Mouse (Mus musculus) liver, embryonic 16.5 days (tissue): ENCODE data around the gene Olfr1348. TPM values are rescaled to one million over a fixed set of nuclear protein-coding genes. Genes with fewer than 3 reads are reported as not detected.

Experiments
- ATAC-seq: fragments of 200-750 bp; cut with Nextera tagmentation; 2 replicates; pipeline ENCODE4 v1.8.0; 2017; ENCODE audit warnings: low read depth, mild to moderate bottlenecking, moderate number of reproducible peaks, moderate library complexity
- H3K27ac ChIP-seq: fragments of 300-500 bp; sonication (generic); 2 replicates; pipeline ENCODE4 v1.5.1; 2014; ENCODE audit warnings: mild to moderate bottlenecking, low read length
- H3K27me3 ChIP-seq: fragments of 300-500 bp; sonication (generic); 2 replicates; pipeline ENCODE4 v1.6.1; 2014; ENCODE audit warnings: low read depth, low read length, mixed read lengths; ENCODE audit not compliant: control insufficient read depth, insufficient read depth
- H3K36me3 ChIP-seq: fragments of 300-500 bp; sonication (generic); 2 replicates; pipeline ENCODE4 v1.6.1; 2014; ENCODE audit warnings: mild to moderate bottlenecking; ENCODE audit not compliant: control insufficient read depth, insufficient read depth
- H3K4me1 ChIP-seq: fragments of 300-500 bp; sonication (generic); 2 replicates; pipeline ENCODE4 v1.6.1; 2014; ENCODE audit warnings: low read depth, low read length, mixed read lengths; ENCODE audit not compliant: control insufficient read depth
- H3K4me2 ChIP-seq: fragments of 300-500 bp; sonication (generic); 2 replicates; pipeline ENCODE4 v1.6.1; 2014; ENCODE audit warnings: low read depth, low read length, mixed read lengths
- H3K4me3 ChIP-seq: fragments of 300-500 bp; sonication (generic); 2 replicates; pipeline ENCODE4 v1.5.1; 2014; ENCODE audit warnings: low read depth, mild to moderate bottlenecking, low read length
- H3K9ac ChIP-seq: fragments of 300-500 bp; sonication (generic); 2 replicates; pipeline ENCODE4 v1.6.1; 2014; ENCODE audit warnings: low read depth, low read length
- H3K9me3 ChIP-seq: fragments of 300-500 bp; sonication (generic); replicated peaks from 2 replicates; pipeline ENCODE4 v1.6.1; 2016; ENCODE audit warnings: low read length; ENCODE audit not compliant: control insufficient read depth
- WGBS: fragments of 180-500 bp; shearing (Covaris S2); extraction: QIAGEN DNeasy Blood & Tissue Kit; methylation state at CpG from one replicate; pipeline ENCODE4 v1.1.7; 2014; ENCODE audit not compliant: insufficient replicate concordance; 5-methylcytosine and 5-hydroxymethylcytosine counted together
- polyA plus RNA-seq: library from polyadenylated mRNA; unstranded; fragments of >200 nt; fragmentation: Nextera tagmentation; extraction: Ambion mirVana; gene quantifications from 2 replicates; pipeline ENCODE4 v1.2.1, GENCODE M21; 2015

The Olfr1348 gene
- polyA plus RNA-seq, 1 experiment from 2014 or later, result not detected

DNA sequence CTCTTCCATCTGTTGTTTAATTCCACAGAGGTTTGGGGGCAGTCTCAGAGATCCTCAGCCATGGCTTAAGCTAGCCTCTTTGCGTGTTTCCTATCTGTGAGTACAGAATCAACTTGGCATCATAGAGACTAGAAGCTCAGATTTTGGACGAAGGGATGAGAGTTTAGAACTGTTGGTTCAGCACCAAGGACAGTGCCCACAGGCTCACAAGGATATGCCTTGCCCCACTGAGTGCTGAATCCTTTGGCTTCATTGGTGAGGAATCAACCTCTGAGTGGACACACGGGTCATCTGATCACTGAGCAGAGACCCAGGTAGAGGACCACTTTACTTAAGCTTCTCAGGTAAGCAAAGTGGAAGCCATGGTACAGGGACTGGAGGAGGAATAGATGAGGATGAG, 52.1 kb downstream of the Olfr1348 start:
- Histone ChIP-seq H3K27ac (no peak overlapping the region), H3K9me3 (no peaks in the 10 kb centered on the region), H3K36me3 (no peaks in the 10 kb centered on the region), H3K4me2 (no peak overlapping the region), H3K4me3 (no peak overlapping the region), H3K4me1 (no peaks in the 10 kb centered on the region), H3K27me3 (no peaks in the 10 kb centered on the region), H3K9ac (no peak overlapping the region)
- no peak for ATAC-seq
- WGBS, result 22% methylated on average over 3 of the region's 3 CpGs

- H3K4me2 ChIP-seq, result no peak within 1 kb of the TSS
- no peaks in the 10 kb centered on the region for H3K9me3 ChIP-seq
- no peak within 1 kb of the TSS for H3K9ac ChIP-seq
- no peak for ATAC-seq
- no peaks in the 10 kb centered on the region for H3K4me1 ChIP-seq
- no peak within 1 kb of the TSS for H3K4me3 ChIP-seq
- no peak within 1 kb of the TSS for H3K27ac ChIP-seq
- H3K27me3 ChIP-seq, result no peaks in the 10 kb centered on the region
- H3K36me3 ChIP-seq, result no peaks in the 10 kb centered on the region
Measured at GRCm38 (mm10) chr7:6455868-6456267, 52.7 kb downstream of the Olfr1348 start, which contains the start of gene Olfr1336. Gene Olfr1336, plus strand, starts transcription at chr7:6456168.

Other genes starting within 250 kb of the Olfr1348 start
- 3.6 and 4.4 TPM in 2 replicates for gene Zfp667, start 222.2 kb downstream of the Olfr1348 start, polyA plus RNA-seq
- gene Zfp583, start 177.5 kb downstream of the Olfr1348 start, polyA plus RNA-seq, result 0.45 and 0.89 TPM in 2 replicates
- 0.11 and 0.13 TPM in 2 replicates for gene Gm3854, start 165.0 kb downstream of the Olfr1348 start, polyA plus RNA-seq
- gene Zfp78, start 145.5 kb downstream of the Olfr1348 start, polyA plus RNA-seq, result 0.84 TPM in 2 replicates
- gene Zfp28, start 125.5 kb downstream of the Olfr1348 start, polyA plus RNA-seq, result 1.2 and 1.3 TPM in 2 replicates
- not detected in 2 replicates for gene Smim17, start 110.0 kb downstream of the Olfr1348 start, polyA plus RNA-seq
- not detected in 2 replicates for gene Gm20715, start 98.5 kb downstream of the Olfr1348 start, polyA plus RNA-seq
- gene Olfr1344, start 70.1 kb downstream of the Olfr1348 start, polyA plus RNA-seq, result not detected in 2 replicates
- not detected in 2 replicates for gene Olfr1336, start 52.6 kb downstream of the Olfr1348 start, polyA plus RNA-seq
- gene Olfr1346, start 41.6 kb downstream of the Olfr1348 start, polyA plus RNA-seq, result not detected in 2 replicates
- not detected in 2 replicates for gene Olfr5, start 21.8 kb downstream of the Olfr1348 start, polyA plus RNA-seq
- gene Olfr1347, start 9.0 kb downstream of the Olfr1348 start, polyA plus RNA-seq, result not detected in 2 replicates
- gene Olfr1349, start 14.2 kb upstream of the Olfr1348 start, polyA plus RNA-seq, result not detected in 2 replicates
- not detected in 2 replicates for gene Olfr1350, start 56.1 kb upstream of the Olfr1348 start, polyA plus RNA-seq
- 1.5 and 1.7 TPM in 2 replicates for gene Zim1, start 187.7 kb upstream of the Olfr1348 start, polyA plus RNA-seq
- 54.7 and 61.1 TPM in 2 replicates for gene Peg3, start 221.7 kb upstream of the Olfr1348 start, polyA plus RNA-seq
- 1.7 and 2.0 TPM in 2 replicates for gene Usp29, start 221.8 kb upstream of the Olfr1348 start, polyA plus RNA-seq